8 mouse cellular contexts compared by ENCODE assay signal in genomic region chr15:81960171-81961077, GRCm38 (mm10). TPM values are rescaled to one million over a fixed set of nuclear protein-coding genes. Genes with fewer than 3 reads are reported as not detected.
DNase-seq lines count a peak whose midpoint lies in the region; ATAC-seq and TF ChIP-seq lines count a peak whose summit lies in the region.

TSS of gene Pmm1 (minus strand) at chr15:81960930.

- peak; percentile 98 for DNase-seq in 416B (ENCODE audit: low read depth)
- peak; percentile 97 for DNase-seq in heart, adult 8-10 months (ENCODE audit: low spot score)
- DNase-seq in kidney, adult 9 months: peak; percentile 99
- peak; percentile 99 for DNase-seq in limb, embryonic 14.5 days (ENCODE audit: low spot score)
- peak; percentile 98 for DNase-seq in midbrain, postnatal 0 days (ENCODE audit: low spot score)
- peak; percentile 99 for DNase-seq in spleen, postnatal 14 days (ENCODE audit: low spot score in 2 of 2)

- peak within 1 kb of the TSS; percentile 43 for H3K27ac ChIP-seq in bone marrow, adult 2 months (ENCODE audit: control insufficient read depth, insufficient read depth, low read depth, low read length, poor library complexity)
- peak within 1 kb of the TSS; percentile 88 for H3K27ac ChIP-seq in embryonic facial prominence, embryonic 15.5 days (replicated peaks)
- H3K27ac ChIP-seq in limb, embryonic 14.5 days (replicated peaks; ENCODE audit: low read depth, low read length): peak within 1 kb of the TSS; percentile 68
- H3K27ac ChIP-seq in midbrain, postnatal 0 days (ENCODE audit: low read depth, low read length): peak within 1 kb of the TSS; percentile 93

- peak within 1 kb of the TSS; percentile 81 for H3K4me3 ChIP-seq in bone marrow, adult 2 months (replicated peaks; ENCODE audit: control insufficient read depth, low read depth, low read length)
- peak within 1 kb of the TSS; percentile 75 for H3K4me3 ChIP-seq in embryonic facial prominence, embryonic 15.5 days (replicated peaks)
- H3K4me3 ChIP-seq in limb, embryonic 14.5 days (replicated peaks; ENCODE audit: low read length): peak within 1 kb of the TSS; percentile 67
- H3K4me3 ChIP-seq in midbrain, postnatal 0 days (ENCODE audit: low read depth, low read length): peak within 1 kb of the TSS; percentile 67

- H3K9ac ChIP-seq in embryonic facial prominence, embryonic 15.5 days: peak within 1 kb of the TSS; percentile 64
- H3K9ac ChIP-seq in limb, embryonic 14.5 days (ENCODE audit: low read depth, low read length, severe bottlenecking): peak within 1 kb of the TSS; percentile 72
- peak within 1 kb of the TSS; percentile 77 for H3K9ac ChIP-seq in midbrain, postnatal 0 days (replicated peaks; ENCODE audit: low read length, poor library complexity, severe bottlenecking)

- no peaks in the 10 kb centered on the region for H3K4me1 ChIP-seq in bone marrow, adult 2 months (ENCODE audit: control insufficient read depth, insufficient read depth, low read length)
- peaks cover 9% of the 10 kb centered on the region for H3K4me1 ChIP-seq in embryonic facial prominence, embryonic 15.5 days
- no peaks in the 10 kb centered on the region for H3K4me1 ChIP-seq in limb, embryonic 14.5 days (ENCODE audit: control insufficient read depth, insufficient read depth, low read length)
- H3K4me1 ChIP-seq in midbrain, postnatal 0 days (ENCODE audit: insufficient read depth, low read length): no peaks in the 10 kb centered on the region

- peaks cover 3% of the 10 kb centered on the region; the same call in 1 of the 2 replicates for H3K36me3 ChIP-seq in embryonic facial prominence, embryonic 15.5 days
- H3K36me3 ChIP-seq in limb, embryonic 14.5 days (ENCODE audit: control insufficient read depth, insufficient read depth, low read length): peaks cover 2% of the 10 kb centered on the region
- H3K36me3 ChIP-seq in midbrain, postnatal 0 days (ENCODE audit: insufficient read depth, low read length): peaks cover 2% of the 10 kb centered on the region; the same call in 1 of the 2 replicates

- ATAC-seq in embryonic facial prominence, embryonic 15.5 days (ENCODE audit: insufficient number of reproducible peaks, low FRiP score, low TSS enrichment, low read depth): peak; percentile 95
- peak; percentile 98 for ATAC-seq in limb, embryonic 14.5 days (ENCODE audit: low FRiP score, low read depth)
- peak; percentile 96 for ATAC-seq in midbrain, postnatal 0 days (ENCODE audit: low FRiP score)

- under 1% methylated on average over 77 of the region's 77 CpGs for WGBS in bone marrow, adult 2 months
- under 1% methylated on average over 77 of the region's 77 CpGs for WGBS in embryonic facial prominence, embryonic 15.5 days
- under 1% methylated on average over 62 of the region's 77 CpGs for WGBS in limb, embryonic 14.5 days
- under 1% methylated on average over 71 of the region's 77 CpGs for WGBS in midbrain, postnatal 0 days

- TF ChIP-seq POLR2A in bone marrow, adult 2 months (IDR thresholded peaks at IDR 0.05; ENCODE audit: borderline replicate concordance, control insufficient read depth, low read depth, low read length): peak; percentile 59; the same call in 1 of the 2 replicates
- TF ChIP-seq POLR2A in limb, embryonic 14.5 days (IDR thresholded peaks at IDR 0.05; ENCODE audit: borderline replicate concordance, extremely low read depth, insufficient read depth, insufficient read length): no peak

- peak within 1 kb of the TSS; percentile 100 for H3K4me2 ChIP-seq in embryonic facial prominence, embryonic 15.5 days (replicated peaks)
- peak within 1 kb of the TSS; percentile 97 for H3K4me2 ChIP-seq in limb, embryonic 14.5 days (replicated peaks; ENCODE audit: low read depth, low read length, severe bottlenecking)
- H3K4me2 ChIP-seq in midbrain, postnatal 0 days (ENCODE audit: low read depth, low read length, poor library complexity, severe bottlenecking): peak within 1 kb of the TSS; percentile 75

- H3K27me3 ChIP-seq in embryonic facial prominence, embryonic 15.5 days: no peaks in the 10 kb centered on the region
- H3K27me3 ChIP-seq in limb, embryonic 14.5 days (ENCODE audit: control insufficient read depth, insufficient read depth, low read length): no peaks in the 10 kb centered on the region
- no peaks in the 10 kb centered on the region for H3K27me3 ChIP-seq in midbrain, postnatal 0 days (ENCODE audit: insufficient read depth, low read length)

- TF ChIP-seq CTCF in bone marrow, adult 2 months (IDR thresholded peaks at IDR 0.05; ENCODE audit: control insufficient read depth, insufficient read depth, low read length): peak; percentile 83
- peak; percentile 80 for TF ChIP-seq CTCF in midbrain, postnatal 0 days (IDR thresholded peaks at IDR 0.05)

- H3K9me3 ChIP-seq in embryonic facial prominence, embryonic 15.5 days (replicated peaks): no peaks in the 10 kb centered on the region
- H3K9me3 ChIP-seq in limb, embryonic 14.5 days (ENCODE audit: control insufficient read depth, low read length): no peaks in the 10 kb centered on the region
- no peaks in the 10 kb centered on the region for H3K9me3 ChIP-seq in midbrain, postnatal 0 days (ENCODE audit: low read length)

RNA-seq across cellular contexts. Expression of gene Pmm1, which starts in this region (rescaled TPM):
- 23.1 and 51.8 TPM in 2 replicates for polyA plus RNA-seq in bone marrow, adult 2 months (2011; ENCODE audit: insufficient read depth, insufficient read length, low replicate concordance, missing spikeins)
- 35.9 and 39.6 TPM in 2 replicates for polyA plus RNA-seq in embryonic facial prominence, embryonic 15.5 days (2015; fragmentation: Nextera tagmentation; extraction: Ambion mirVana)
- total RNA-seq in heart, adult 8-10 months (2022): 10 to 100 TPM; 25.4 to 39.1 (median 28.2) TPM
- polyA plus RNA-seq in limb, embryonic 14.5 days (2012; rRNA removed): 40.7 and 41.5 TPM in 2 replicates
- polyA plus RNA-seq in limb, embryonic 14.5 days (2014; fragmentation: Nextera tagmentation; extraction: Ambion mirVana): 33.3 and 34.8 TPM in 2 replicates
- total RNA-seq in midbrain, postnatal 0 days (2014; rRNA removed): 157 and 172 TPM in 2 replicates
- 122 and 134 TPM in 2 replicates for polyA plus RNA-seq in midbrain, postnatal 0 days (2015; fragmentation: Nextera tagmentation; extraction: Ambion mirVana)

Comparison
In these comparisons a context has a peak if more than half of its experiments do, and no peak if none do; other contexts are left out.
1. Peak in every context shown above with its lines: DNase-seq, ATAC-seq, H3K4me3 ChIP-seq and H3K27ac ChIP-seq.
2. H3K27ac ChIP-seq: peak in every context shown above with its lines; median percentile 93 in midbrain, postnatal 0 days; 88 in embryonic facial prominence, embryonic 15.5 days; 68 in limb, embryonic 14.5 days; 43 in bone marrow, adult 2 months.